Comparison of ENCODE assay signal across 26 mouse cellular contexts in genomic region chr4:68275063-68275708, GRCm38 (mm10).
"Had no signal": no experiment of that assay in that cellular context is flagged by ENCODE, and none has a peak within 500 bp of the region (broad histone marks: within the 10 kb centered on the region; RNA-seq: fewer than 3 reads in every experiment).

No protein-coding gene starts in this region.

- DNase-seq: gastrocnemius, adult 2 months; gastrocnemius, postnatal 14 days; gastrocnemius, postnatal 36 days; heart, adult 11 months; heart, adult 2 months; heart, postnatal 14 days; heart, postnatal 36 days; kidney, adult 11 months; kidney, adult 2 months; kidney, adult 9 months; kidney, postnatal 14 days; kidney, postnatal 36 days; layer of hippocampus, postnatal 36 days; left cerebral cortex, postnatal 4 days had no signal

- H3K4me2 ChIP-seq: heart, embryonic 11.5 days; heart, embryonic 13.5 days; heart, embryonic 15.5 days; hindbrain, embryonic 13.5 days; hindbrain, embryonic 15.5 days; kidney, embryonic 15.5 days; limb, embryonic 13.5 days; limb, embryonic 15.5 days had no signal

- H3K9me3 ChIP-seq: heart, embryonic 13.5 days; heart, embryonic 15.5 days; hindbrain, embryonic 13.5 days; hindbrain, embryonic 15.5 days; kidney, embryonic 15.5 days; limb, embryonic 13.5 days; limb, embryonic 15.5 days had no signal

- H3K27me3 ChIP-seq: heart, embryonic 13.5 days; heart, embryonic 15.5 days; hindbrain, embryonic 13.5 days; hindbrain, embryonic 15.5 days; kidney, embryonic 15.5 days; limb, embryonic 13.5 days; limb, embryonic 15.5 days had no signal

- H3K4me1 ChIP-seq: heart, embryonic 13.5 days; heart, embryonic 15.5 days; hindbrain, embryonic 13.5 days; hindbrain, embryonic 15.5 days; kidney, embryonic 15.5 days; limb, embryonic 13.5 days; limb, embryonic 15.5 days had no signal

- ATAC-seq: hindbrain, postnatal 0 days; intestine, embryonic 16.5 days had no signal

- H3K27ac ChIP-seq: gastrocnemius, adult 2 months; heart, adult 2 months; heart, embryonic 13.5 days; heart, embryonic 15.5 days; hindbrain, embryonic 13.5 days; hindbrain, embryonic 15.5 days; hindbrain, postnatal 0 days; kidney, embryonic 15.5 days; kidney, postnatal 0 days; layer of hippocampus, adult 2 months; limb, embryonic 13.5 days; limb, embryonic 15.5 days had no signal

- H3K36me3 ChIP-seq: heart, embryonic 13.5 days; heart, embryonic 15.5 days; hindbrain, embryonic 13.5 days; hindbrain, embryonic 15.5 days; kidney, embryonic 15.5 days; limb, embryonic 13.5 days; limb, embryonic 15.5 days had no signal

- H3K9ac ChIP-seq: heart, embryonic 13.5 days; heart, embryonic 15.5 days; hindbrain, embryonic 13.5 days; hindbrain, embryonic 15.5 days; kidney, embryonic 15.5 days; limb, embryonic 13.5 days; limb, embryonic 15.5 days had no signal

- H3K4me3 ChIP-seq: gastrocnemius, adult 2 months; heart, adult 2 months; heart, embryonic 13.5 days; heart, embryonic 15.5 days; hindbrain, embryonic 13.5 days; hindbrain, embryonic 15.5 days; kidney, embryonic 15.5 days; layer of hippocampus, adult 2 months; limb, embryonic 13.5 days; limb, embryonic 15.5 days had no signal
